Mouse (Mus musculus) cerebellum, postnatal 4 days (tissue): ENCODE results near the gene Tmem59.

Experiments used
- DNase-seq, 2 experiments: peaks; one replicate each; pipeline ENCODE4 v3.0.0; 2022; ENCODE audit warnings: low spot score in 2 of 2, mixed read lengths in 1 of 2

Tmem59 gene

DNA sequence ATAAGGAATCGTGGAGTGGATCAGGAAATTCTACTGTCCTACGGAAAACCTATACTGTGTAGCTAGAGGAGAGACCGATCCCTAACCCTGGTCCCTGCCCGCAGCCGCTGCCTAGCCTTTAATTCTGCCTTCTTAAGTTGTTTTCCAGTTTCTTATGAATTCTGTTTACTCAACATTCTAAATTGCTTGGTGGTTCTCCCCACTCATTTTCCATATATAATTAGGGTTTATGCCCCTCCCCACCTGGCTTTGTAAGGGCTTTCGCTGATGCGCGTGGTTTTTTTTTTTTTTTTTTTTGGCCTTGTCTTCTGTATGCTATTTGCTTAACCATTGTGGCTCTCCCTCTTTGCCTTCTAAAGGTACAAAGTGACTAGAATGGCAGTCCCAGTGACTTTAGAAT is 1.4 kb downstream of the Tmem59 start:
- DNase-seq, result no peak

DNA sequence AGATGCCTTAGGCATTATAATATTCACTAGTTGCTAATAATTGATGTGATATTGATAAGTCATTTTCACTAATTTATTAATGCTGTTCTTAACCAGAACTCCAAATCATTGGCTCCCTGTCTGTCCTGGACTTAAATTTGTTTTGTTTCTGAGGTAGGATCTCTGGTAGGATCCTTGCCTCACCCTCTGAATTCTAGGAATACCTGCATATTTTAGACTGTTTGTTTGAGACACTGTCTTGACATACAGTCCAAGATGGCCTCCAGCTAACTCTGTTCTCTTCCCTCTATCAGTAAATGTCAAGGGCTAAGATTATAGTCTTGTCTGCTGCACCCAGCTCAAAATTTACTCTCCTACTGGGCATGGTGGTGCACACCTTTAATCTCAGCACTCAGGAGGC is 2.5 kb downstream of the Tmem59 start:
- DNase-seq, result no peak

DNA sequence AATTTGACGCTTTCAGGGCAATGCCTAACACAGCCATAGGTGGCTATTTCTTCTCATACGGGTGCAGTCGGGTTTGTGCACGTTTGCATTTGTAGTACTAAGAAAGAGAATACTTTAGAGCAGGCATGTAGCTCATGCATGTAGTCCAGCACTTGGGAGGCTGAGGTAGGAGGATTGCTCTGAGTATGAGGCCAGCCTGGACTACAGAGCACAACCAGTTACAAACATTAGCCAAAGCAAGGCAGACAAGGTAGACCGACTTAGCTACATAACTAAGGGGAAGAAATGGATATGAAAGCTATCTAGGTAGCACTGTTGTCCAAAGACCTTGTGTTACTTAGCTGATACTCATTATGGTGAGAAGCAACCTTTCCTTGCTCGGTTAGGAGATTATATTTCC is 3.7 kb downstream of the Tmem59 start:
- DNase-seq, result no peak

DNA sequence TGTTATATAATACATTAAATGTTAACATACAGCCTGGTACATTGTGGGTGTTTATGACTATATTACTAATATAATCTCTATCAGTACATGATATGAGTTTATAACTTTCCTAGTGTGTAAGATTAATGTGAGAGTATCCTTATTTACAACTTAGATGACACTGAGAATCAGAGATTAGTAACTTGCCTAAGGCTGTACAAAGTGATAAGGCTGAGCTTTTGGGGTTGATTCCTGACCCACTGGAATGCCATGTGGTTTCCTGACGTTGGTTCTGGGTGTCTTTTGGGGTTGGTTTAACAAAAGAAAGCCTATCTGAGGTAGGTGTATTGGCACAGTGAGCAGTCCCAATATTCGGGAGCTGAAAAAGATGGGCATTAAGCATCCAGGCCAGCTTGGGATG is 4.6 kb downstream of the Tmem59 start:
- DNase-seq, result no peak

DNA sequence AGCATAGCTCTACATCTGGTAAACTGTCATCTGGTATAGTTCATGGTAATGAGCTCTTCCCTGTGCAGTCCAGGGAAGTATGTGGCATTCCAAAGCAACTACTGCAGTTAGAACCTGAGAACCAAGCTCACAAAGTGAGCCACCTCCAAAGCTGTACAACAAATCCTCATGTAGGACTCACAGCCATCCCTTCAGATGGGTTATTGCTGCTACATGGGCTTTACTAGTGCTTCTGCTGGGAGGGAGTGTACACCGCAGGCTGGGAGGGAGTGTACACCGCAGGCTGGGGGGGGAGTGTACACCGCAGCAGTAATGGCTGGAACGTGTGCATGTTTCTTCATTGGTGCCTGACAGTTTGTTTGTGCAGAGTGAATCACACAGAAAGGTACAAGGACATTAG is 5.0 kb downstream of the Tmem59 start:
- no peak for DNase-seq

DNA sequence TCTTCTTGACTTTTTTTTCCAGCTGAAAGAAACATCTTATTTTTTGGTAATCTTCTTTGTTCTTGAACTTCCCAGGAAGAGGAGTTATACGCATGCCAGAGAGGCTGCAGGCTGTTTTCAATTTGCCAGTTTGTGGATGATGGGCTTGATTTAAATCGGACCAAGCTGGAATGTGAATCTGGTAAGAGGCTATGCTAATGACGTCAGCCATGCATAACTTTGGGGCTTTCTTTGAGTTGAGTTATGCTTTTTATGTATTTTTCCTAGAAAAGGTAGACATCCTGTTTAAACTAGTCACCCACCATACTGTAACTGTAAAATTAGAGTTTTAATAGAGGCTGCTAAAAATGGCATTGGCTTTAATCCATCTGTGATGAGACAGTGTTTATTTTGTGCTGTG is 7.5 kb downstream of the Tmem59 start:
- DNase-seq, result no peak

DNA sequence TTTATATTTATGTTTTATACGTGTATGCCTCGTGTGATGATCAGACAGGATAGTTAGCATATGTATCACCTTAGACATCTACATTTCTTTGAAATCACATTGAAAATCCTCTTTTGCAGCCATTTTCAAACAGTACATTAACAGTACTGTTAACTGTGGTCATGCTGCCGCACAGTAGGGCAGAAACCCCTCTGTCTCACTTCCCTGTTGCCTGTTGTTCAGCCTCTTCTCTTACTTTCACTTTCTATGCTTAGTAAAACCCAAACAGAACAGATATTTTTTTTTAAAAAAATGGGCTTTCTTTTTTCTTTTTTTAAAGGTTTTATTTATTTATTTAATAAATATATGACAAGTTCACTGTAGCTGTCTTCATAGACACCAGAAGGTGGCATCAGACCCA is 15.6 kb downstream of the Tmem59 start:
- no peak for DNase-seq

DNA sequence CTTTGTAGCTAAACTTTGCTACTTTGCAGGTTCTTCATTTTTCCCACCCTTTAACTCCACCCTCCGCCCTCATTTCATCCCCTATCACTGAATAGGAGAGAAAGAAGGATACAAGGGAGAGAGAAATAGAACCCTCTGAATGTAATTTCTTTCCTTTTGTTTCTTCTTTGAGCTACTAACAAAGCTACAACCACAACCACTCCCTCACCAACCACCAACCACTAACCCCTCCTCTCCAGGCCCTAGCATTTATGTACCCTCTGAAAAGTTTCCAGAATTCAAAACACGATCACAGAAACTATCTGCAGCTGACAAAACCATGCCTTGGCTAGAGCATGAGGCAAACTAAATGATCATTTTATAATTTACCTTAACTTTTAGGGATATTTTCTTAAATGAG is 18.3 kb downstream of the Tmem59 start:
- no peak for DNase-seq

DNA sequence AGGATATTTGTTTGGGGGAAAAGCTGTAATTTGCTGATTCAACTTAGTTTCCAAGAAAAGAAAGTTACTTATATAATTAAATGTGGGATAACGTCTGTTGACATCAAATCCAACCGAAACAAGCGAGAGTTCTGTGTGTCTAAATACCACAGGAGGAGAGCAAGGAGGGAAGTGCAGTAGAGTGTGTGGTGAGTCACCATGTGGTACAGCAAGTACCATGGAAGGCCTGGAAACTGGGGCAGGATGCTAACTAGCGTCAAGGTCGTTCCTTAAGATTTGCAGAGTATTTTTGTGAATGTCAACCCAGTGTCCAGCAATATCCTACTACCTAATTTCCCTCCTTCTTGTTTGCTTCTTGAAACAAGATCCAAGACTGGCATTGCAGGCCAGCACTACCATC is 19.9 kb downstream of the Tmem59 start:
- no peak for DNase-seq

DNA sequence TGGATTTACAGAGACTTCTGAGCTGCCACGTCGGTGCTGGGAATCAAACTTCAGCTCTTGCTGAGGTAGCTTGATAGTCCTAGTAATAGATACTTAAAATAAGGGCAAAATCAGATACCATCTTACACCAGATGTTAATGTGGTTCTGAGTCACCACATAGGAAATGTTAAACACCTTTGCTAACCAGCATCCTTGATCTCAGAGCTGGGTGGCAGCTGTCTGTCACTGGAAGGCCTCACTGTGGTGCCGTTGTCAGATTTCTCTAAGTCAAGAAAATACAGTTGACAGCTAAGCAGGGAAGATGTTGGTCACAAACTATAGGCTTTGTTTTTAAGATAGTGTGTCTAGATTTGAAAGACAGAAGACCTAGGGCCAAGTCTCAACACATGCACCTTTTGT is 23.6 kb downstream of the Tmem59 start:
- no peak for DNase-seq

DNA sequence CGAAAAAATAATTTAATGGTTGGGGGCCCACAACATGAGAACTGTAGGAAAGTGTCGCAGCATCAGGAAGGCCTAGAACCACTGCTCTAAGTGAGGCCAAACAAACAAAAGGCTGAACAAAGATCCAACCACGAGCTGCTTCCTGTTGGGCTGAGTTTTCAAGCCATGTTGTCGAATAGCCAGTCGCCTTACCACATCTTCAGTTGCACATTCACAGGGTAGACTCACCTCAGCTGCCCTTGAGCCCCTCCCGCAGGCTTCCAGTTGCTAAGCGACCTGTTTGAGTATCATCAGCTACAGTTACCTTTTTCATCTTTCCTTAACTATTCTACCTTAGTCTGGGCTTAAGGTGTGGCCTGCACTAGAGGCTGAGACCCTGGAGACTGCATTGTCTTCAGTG is 24.8 kb downstream of the Tmem59 start:
- no peak for DNase-seq

DNA sequence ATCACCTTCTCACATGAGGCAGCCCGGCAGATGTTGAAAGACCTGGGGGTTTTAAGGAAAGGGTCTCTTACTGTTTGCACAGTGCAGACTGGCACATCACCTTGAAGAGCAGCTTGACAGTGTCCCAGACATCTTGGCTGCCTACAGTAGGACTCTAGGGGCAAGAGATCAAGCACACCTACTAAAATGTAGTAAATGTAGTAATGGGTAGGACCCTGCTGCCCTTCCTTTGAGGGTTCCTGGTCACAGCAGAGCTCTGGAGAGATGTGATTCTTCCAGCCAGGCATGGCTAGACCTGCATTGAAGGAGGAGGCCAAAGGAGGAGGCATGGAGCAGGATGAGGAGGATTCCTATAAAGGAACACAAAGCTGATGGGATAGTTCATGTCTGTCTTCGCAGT is 28.8 kb downstream of the Tmem59 start:
- no peak for DNase-seq

DNA sequence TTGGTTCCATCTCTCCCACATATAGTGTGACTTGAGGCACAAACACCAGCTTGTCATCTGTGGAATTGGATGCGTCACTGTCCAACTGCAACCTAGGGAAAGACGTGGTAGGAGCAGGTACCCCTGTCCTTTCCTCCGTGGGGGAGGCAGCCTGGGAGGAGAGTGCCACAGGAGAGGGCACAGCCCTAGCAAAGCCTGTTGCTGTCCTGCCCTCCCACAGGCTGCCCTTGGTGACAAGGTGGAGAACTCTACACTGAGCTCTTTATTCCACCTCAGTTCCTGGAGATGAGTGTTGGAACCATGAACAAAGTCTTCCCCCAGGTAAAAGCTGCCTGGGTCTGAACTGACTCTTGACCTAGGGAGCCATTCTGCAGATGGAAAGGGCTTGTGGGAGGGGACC is 30.7 kb downstream of the Tmem59 start, which contains the start of gene Ldlrad1:
Ldlrad1 (plus strand) TSS at position 301 of the 400 bp plus-strand sequence.
- DNase-seq, result no peak

DNA sequence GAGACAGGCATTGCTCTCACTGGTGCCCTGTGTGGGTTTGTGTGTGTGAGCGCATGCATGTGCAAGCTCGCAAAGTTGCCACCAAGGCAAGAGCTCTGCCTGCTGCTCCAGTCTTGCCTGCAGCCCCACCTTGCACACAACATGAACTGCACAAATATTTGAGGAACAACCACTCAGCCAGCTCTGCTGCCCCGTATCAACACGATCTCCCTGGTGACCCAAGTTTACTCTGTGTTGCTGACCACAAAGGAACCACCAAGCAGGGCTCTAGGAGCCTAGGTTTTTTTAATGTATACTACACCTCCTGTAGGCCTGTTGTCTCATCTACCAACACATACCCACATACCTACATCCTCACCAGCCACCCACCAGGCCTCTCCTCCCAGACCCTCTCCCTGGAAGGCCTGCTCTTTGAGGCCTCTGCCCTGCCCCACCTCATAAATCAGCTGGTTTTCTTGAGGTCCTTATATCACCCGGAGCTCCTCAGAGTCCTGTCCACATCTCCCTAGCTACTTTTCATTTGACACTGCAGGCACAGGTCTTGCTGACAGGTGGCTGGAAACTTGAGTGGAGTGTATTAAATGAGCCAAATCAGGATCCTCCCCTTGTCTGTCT is 32.4 kb downstream of the Tmem59 start:
- no peak for DNase-seq

DNA sequence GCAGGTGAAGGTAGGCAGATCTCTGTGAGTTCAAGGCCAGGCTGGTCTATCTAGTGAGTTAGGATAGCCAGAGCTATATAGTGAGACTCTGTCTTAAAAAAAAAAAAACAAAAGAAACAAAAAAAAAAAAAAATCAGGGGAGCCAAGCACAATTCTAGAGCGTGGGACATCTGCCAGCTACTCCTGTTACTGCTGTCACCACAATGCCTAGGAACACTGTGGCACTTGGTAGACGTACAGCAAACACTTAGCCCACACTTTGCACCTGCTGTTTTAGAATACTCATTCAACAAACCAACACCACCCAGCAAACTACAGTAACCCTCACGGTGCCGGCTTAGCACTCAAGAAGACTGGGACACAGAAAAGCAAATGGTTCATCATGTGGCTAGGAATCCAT is 33.3 kb downstream of the Tmem59 start:
- DNase-seq, result no peak

DNA sequence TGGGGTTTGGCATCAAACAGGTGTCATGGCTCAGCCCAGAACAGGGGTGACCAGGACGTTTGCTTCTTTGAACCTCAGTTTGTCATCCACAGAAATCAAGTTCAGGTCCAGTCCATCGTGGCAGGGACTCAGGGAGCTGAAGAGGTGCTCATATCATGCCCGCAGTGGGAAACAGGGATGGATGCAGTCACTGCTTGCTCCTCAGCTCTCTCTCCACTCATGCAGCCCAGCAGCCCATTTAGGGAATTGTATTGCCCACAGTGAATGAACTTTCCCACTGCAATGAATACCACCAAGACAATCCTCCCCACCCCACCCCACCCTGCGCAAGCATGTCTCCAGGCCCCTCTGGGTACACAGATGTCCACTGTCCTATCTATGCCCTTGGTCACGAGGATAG is 33.7 kb downstream of the Tmem59 start:
- DNase-seq, result no peak

DNA sequence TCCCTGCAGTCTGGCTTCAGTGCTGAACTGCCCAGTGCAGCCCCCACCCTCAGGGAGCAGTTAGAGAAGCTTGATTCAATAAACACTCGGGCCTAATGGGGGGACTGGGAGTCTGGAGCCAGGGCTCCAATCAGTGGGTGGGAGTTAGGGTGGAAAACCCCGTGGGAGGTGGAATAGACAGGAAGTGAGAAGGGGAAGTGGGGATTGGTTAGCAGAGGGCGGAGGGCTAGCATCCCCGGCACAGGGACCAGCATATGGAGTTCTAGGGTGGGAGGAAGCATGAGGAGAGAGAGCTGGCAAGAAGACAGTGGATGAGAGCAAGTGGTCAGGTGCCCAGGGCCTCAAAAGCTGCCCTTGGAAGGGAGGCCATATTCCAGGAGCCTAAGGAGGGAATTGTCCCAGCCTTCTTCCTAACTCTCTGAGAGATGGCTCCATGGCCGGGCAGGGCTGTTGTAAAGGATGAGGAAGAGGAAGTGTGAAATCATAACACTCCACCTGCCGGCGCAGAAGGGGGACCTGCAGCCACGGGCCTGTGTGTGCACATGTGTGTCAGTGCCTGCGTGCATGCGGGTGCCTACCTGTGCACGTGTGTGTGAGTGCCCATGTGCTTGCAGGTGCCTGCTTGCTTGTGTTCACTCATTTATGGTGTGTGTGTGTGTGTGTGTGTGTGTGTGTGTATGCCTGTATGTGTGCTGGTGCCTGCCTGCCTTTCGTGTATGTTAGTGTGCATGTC is 35.2 kb downstream of the Tmem59 start:
- no peak for DNase-seq

DNA sequence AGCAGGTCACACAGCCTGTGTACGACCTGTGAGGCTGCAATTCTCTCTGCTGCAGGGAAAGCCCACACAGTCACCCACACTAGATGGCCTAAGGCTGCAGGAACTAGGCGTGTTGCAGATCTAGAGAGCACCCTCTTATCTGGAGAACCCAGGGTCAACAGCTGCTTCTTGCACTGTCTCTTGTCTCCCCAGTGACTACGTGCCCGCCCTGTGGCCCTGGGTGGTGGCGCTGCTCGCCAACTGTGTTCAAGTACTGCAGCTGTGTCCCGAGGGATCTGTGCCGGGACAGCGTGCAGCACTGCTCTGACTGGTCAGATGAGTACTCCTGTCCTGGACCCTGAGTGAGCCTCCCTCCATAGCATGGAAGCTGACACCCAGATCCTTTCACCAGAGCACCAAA is 39.4 kb downstream of the Tmem59 start:
- DNase-seq, result no peak

DNA sequence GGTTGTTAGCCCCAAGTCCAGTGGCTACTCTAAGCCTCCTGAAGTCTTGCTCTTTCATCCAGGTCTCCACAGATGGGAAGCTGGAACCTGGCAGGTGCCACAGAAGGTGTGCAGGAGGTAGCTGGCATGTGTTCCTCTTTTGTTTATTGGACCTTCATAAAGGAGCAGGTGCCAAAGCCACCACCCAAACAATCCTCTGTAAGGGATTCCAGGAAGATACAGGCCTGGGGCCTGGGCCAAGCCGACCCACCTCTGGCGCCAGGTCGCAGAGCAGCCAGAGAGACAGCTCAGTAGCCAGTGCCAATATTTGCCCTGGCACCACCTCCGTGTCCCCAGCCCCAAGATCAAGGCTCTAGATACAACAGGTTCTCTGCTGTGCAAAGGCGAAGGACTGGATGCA is 43.3 kb downstream of the Tmem59 start:
- no peak for DNase-seq

DNA sequence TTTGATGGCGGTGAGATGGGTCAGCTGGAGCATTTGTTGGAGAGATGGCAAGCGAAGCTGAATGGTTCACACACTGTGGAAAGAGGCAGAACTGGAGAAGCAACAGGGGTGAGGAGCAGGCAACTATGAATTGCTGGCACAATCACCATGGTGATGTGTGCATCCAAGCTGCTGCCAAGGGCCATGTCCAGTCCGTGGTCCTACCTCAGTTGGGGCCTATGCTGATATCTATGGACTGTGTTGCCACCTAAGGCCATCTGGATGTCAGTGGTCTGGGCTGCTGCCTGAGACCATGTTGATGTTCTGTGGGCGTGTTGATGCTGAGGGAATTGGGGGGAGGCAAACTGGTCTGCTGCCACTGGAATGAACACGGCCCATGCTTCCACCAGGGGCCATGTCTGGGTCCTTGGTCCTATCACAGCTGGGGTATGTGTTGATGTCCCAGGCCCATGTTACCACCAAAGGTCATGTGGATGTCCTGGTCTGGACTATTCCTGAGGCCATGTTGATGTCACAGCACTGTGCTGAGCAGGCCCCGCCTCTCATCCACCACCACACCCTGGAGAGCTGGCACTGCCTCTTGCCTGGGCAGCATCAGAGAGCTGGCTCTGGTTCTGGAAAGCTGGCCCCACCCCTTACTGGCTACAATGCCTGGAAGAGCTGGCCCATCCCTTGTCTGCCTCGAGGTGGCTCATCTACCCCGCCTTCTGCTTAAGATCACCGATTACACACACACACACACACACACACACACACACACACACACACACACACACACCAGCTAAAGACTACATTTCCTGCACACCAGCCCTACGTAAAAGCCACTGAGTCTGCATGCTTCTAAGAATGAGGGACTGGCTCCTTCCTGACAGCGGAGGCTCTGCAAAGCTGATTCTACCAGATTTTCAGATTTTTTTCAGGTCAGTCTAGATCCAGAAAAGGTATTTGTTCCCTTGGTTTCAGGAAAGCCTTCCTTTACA is 45.3 kb downstream of the Tmem59 start:
- DNase-seq, result peak in 1 of 2 experiments; percentile 69

DNA sequence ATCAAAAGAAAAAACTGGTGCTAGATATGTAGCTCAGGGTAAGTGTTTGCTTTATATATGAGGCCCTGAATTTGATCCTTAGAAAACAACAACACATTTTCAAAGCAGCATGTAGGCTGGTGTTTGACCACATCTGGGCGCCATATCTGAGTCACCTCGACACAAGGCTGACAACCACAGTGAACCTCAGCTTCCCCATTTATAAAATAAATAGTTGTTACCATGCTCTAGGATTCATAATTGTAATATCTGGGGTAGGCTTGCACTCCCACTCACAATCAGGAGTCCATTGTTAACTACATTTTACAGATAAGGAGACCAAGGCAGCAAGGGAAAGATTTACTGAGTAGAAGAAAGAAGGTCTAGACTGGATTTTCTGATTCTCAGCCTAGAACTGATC is 48.1 kb downstream of the Tmem59 start:
- DNase-seq, result no peak

DNA sequence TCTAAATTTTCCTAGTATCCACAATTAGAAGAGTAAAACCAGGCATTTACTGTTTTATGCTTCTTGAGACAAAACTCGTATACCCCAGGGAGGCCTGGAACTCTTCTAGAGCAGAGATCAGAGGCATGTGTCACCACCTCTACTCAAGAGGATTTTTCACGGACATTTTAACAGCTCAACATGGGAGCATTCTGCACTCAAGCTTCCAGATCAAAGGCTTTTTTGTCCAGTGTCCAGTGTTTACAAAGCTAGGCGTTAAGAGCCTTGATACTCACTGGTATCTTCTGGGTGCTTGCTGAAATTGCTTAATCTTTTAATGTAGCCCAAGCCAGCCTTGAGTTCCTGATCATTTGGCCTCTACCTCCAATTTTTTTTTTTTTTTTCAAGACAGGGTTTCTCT is 54.0 kb downstream of the Tmem59 start:
- no peak for DNase-seq

DNA sequence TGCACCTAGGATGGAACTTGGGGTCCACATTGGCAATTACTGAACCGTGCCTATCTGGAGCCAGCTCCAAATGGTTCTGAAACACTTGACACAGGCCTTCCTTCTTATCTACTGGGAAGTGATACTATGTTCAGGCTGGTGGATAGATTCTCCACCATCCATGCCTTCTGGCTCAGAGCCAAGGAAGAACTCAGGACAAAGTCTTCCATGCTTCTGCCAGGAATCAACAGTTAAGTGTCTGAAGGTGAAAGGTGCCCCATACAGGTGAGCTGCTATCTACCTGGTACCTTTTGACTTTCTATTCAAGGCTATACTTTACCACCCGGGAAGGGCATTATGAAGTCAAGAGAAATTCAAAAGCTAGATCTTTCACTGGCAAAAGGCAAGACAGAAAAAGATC is 60.1 kb downstream of the Tmem59 start:
- no peak for DNase-seq
